In genomic region chr7:127233368-127233749, GRCm38 (mm10) we compare ENCODE assay signal across 8 mouse cellular contexts. TPM values are rescaled to one million over a fixed set of nuclear protein-coding genes. Genes with fewer than 3 reads are reported as not detected.
DNase-seq lines count a peak whose midpoint lies in the region; ATAC-seq and TF ChIP-seq lines count a peak whose summit lies in the region.

No protein-coding gene starts in this region.

- peaks cover 38% of the 10 kb centered on the region for H3K4me1 ChIP-seq in heart, embryonic 15.5 days (replicated peaks)
- no peaks in the 10 kb centered on the region for H3K4me1 ChIP-seq in ES-Bruce4 (ENCODE audit: control insufficient read depth, insufficient read depth, low read length)
- peaks cover 21% of the 10 kb centered on the region for H3K4me1 ChIP-seq in embryonic facial prominence, embryonic 14.5 days (ENCODE audit: control insufficient read depth, insufficient read depth, low read length)
- H3K4me1 ChIP-seq in limb, embryonic 12.5 days (replicated peaks): peaks cover 28% of the 10 kb centered on the region
- peaks cover 22% of the 10 kb centered on the region; the same call in 1 of the 2 replicates for H3K4me1 ChIP-seq in stomach, embryonic 14.5 days (ENCODE audit: control insufficient read depth, insufficient read depth, low read length)

- H3K27me3 ChIP-seq in heart, embryonic 15.5 days: no peaks in the 10 kb centered on the region
- no peaks in the 10 kb centered on the region for H3K27me3 ChIP-seq in ES-Bruce4 (ENCODE audit: control insufficient read depth, insufficient read depth, low read length, poor library complexity, severe bottlenecking)
- H3K27me3 ChIP-seq in embryonic facial prominence, embryonic 14.5 days (replicated peaks; ENCODE audit: control insufficient read depth, insufficient read depth, low read length): no peaks in the 10 kb centered on the region
- H3K27me3 ChIP-seq in limb, embryonic 12.5 days: no peaks in the 10 kb centered on the region
- H3K27me3 ChIP-seq in stomach, embryonic 14.5 days (ENCODE audit: control insufficient read depth, insufficient read depth, low read length): no peaks in the 10 kb centered on the region

- no peak for DNase-seq in heart, adult 8-10 months (ENCODE audit: low spot score)
- peak; percentile 39 for DNase-seq in embryonic facial prominence, embryonic 14.5 days (ENCODE audit: low spot score)
- no peak for DNase-seq in gastrocnemius, adult 18-20 months (ENCODE audit: low spot score)
- no peak for DNase-seq in layer of hippocampus, adult 8-10 months (ENCODE audit: low spot score in 2 of 2)

- TF ChIP-seq EP300 in ES-Bruce4 (IDR thresholded peaks at IDR 0.05; ENCODE audit: insufficient read depth, low read depth, low read length): no peak

- peak overlapping the region; percentile 71 for H3K4me2 ChIP-seq in heart, embryonic 15.5 days
- H3K4me2 ChIP-seq in embryonic facial prominence, embryonic 14.5 days (ENCODE audit: low read depth, low read length): peak overlapping the region; percentile 77
- peak overlapping the region; percentile 76 for H3K4me2 ChIP-seq in limb, embryonic 12.5 days
- peak overlapping the region; percentile 45 for H3K4me2 ChIP-seq in stomach, embryonic 14.5 days (replicated peaks; ENCODE audit: low read depth, low read length)

- no peak for TF ChIP-seq CTCF in ES-Bruce4 (IDR thresholded peaks at IDR 0.05; ENCODE audit: low read depth, low read length)

- peak; percentile 20 for ATAC-seq in heart, embryonic 15.5 days (replicated peaks; ENCODE audit: insufficient number of reproducible peaks, insufficient read depth, low FRiP score, low read depth)
- peak; percentile 20; the same call in 1 of the 2 replicates for ATAC-seq in embryonic facial prominence, embryonic 14.5 days (ENCODE audit: low read depth)
- ATAC-seq in limb, embryonic 12.5 days (ENCODE audit: insufficient number of reproducible peaks, insufficient read depth, low FRiP score, low TSS enrichment, low read depth): peak; percentile 41
- ATAC-seq in stomach, embryonic 14.5 days (ENCODE audit: insufficient number of reproducible peaks, insufficient read depth, low FRiP score, low read depth): peak; percentile 50; the same call in 1 of the 2 replicates

- H3K9me3 ChIP-seq in heart, embryonic 15.5 days (replicated peaks): no peaks in the 10 kb centered on the region
- no peaks in the 10 kb centered on the region for H3K9me3 ChIP-seq in ES-Bruce4 (replicated peaks; ENCODE audit: control insufficient read depth, insufficient read depth, low read length, poor library complexity, severe bottlenecking)
- no peaks in the 10 kb centered on the region for H3K9me3 ChIP-seq in embryonic facial prominence, embryonic 14.5 days (ENCODE audit: control insufficient read depth, low read length)
- peaks cover 6% of the 10 kb centered on the region; the same call in 1 of the 2 replicates for H3K9me3 ChIP-seq in limb, embryonic 12.5 days
- no peaks in the 10 kb centered on the region for H3K9me3 ChIP-seq in stomach, embryonic 14.5 days (ENCODE audit: control insufficient read depth, low read depth, low read length)

- no peak for TF ChIP-seq POLR2A in ES-Bruce4 (IDR thresholded peaks at IDR 0.05; ENCODE audit: insufficient read depth, low read length)

- under 1% methylated on average over 27 of the region's 27 CpGs for WGBS in heart, embryonic 15.5 days
- 0% methylated on average over 20 of the region's 27 CpGs for WGBS in embryonic facial prominence, embryonic 14.5 days
- WGBS in limb, embryonic 12.5 days: 1% methylated on average over 27 of the region's 27 CpGs
- WGBS in stomach, embryonic 14.5 days: under 1% methylated on average over 27 of the region's 27 CpGs

- peaks cover 39% of the 10 kb centered on the region for H3K36me3 ChIP-seq in heart, embryonic 15.5 days
- H3K36me3 ChIP-seq in ES-Bruce4 (ENCODE audit: control insufficient read depth, insufficient read depth, low read length, poor library complexity, severe bottlenecking): peaks cover 39% of the 10 kb centered on the region
- peaks cover 47% of the 10 kb centered on the region for H3K36me3 ChIP-seq in embryonic facial prominence, embryonic 14.5 days (ENCODE audit: control insufficient read depth, insufficient read depth, low read length)
- H3K36me3 ChIP-seq in limb, embryonic 12.5 days: peaks cover 70% of the 10 kb centered on the region
- peaks cover 57% of the 10 kb centered on the region for H3K36me3 ChIP-seq in stomach, embryonic 14.5 days (ENCODE audit: control insufficient read depth, insufficient read depth, low read length)

- peak overlapping the region; percentile 98 for H3K27ac ChIP-seq in heart, embryonic 15.5 days
- H3K27ac ChIP-seq in ES-Bruce4 (ENCODE audit: insufficient read depth, low read length): peak overlapping the region; percentile 88
- H3K27ac ChIP-seq in embryonic facial prominence, embryonic 14.5 days (replicated peaks; ENCODE audit: low read depth, low read length): peak overlapping the region; percentile 96
- H3K27ac ChIP-seq in limb, embryonic 12.5 days: peak overlapping the region; percentile 99
- peak overlapping the region; percentile 98 for H3K27ac ChIP-seq in stomach, embryonic 14.5 days (ENCODE audit: low read length)

- peak overlapping the region; percentile 83 for H3K4me3 ChIP-seq in heart, embryonic 15.5 days
- H3K4me3 ChIP-seq in ES-Bruce4 (ENCODE audit: low read depth, low read length): peak overlapping the region; percentile 89
- H3K4me3 ChIP-seq in embryonic facial prominence, embryonic 14.5 days (ENCODE audit: low read depth, low read length): peak overlapping the region; percentile 93
- peak overlapping the region; percentile 90 for H3K4me3 ChIP-seq in limb, embryonic 12.5 days (replicated peaks)
- peak overlapping the region; percentile 74 for H3K4me3 ChIP-seq in stomach, embryonic 14.5 days (ENCODE audit: low read depth, low read length)

- H3K9ac ChIP-seq in heart, embryonic 15.5 days: peak overlapping the region; percentile 89
- peak overlapping the region; percentile 95 for H3K9ac ChIP-seq in ES-Bruce4 (ENCODE audit: low read depth, poor library complexity, severe bottlenecking)
- peak overlapping the region; percentile 90 for H3K9ac ChIP-seq in embryonic facial prominence, embryonic 14.5 days (ENCODE audit: low read depth, low read length)
- H3K9ac ChIP-seq in limb, embryonic 12.5 days (replicated peaks): peak overlapping the region; percentile 96
- peak overlapping the region; percentile 74 for H3K9ac ChIP-seq in stomach, embryonic 14.5 days (replicated peaks; ENCODE audit: low read depth, low read length)

RNA-seq across cellular contexts. Expression of gene Sept1, which starts 0.4 kb away (rescaled TPM):
- 22.8 and 33.9 TPM in 2 replicates for polyA plus RNA-seq in heart, embryonic 15.5 days (2015; fragmentation: Nextera tagmentation; extraction: Ambion mirVana)
- 1 to 10 TPM; 2.1 to 3.9 (median 2.6) TPM for total RNA-seq in heart, adult 8-10 months (2022)
- polyA plus RNA-seq in ES-Bruce4 (2011; ENCODE audit: insufficient read depth, insufficient read length, low read depth, missing spikeins): 210 and 229 TPM in 2 replicates
- polyA plus RNA-seq in embryonic facial prominence, embryonic 14.5 days (2014; fragmentation: Nextera tagmentation; extraction: Ambion mirVana): 12.5 and 15.9 TPM in 2 replicates
- 34.1 and 35.9 TPM in 2 replicates for polyA plus RNA-seq in limb, embryonic 12.5 days (2016; fragmentation: Nextera tagmentation; extraction: Ambion mirVana)
- polyA plus RNA-seq in stomach, embryonic 14.5 days (2014; fragmentation: Nextera tagmentation; extraction: Ambion mirVana): 14.9 and 16.5 TPM in 2 replicates
- total RNA-seq in gastrocnemius, adult 18-20 months (2021): 1 to 10 TPM; 1.0 to 1.3 TPM
- 1 to 10 TPM; 2.4 to 7.9 (median 7.0) TPM for total RNA-seq in layer of hippocampus, adult 8-10 months (2022)

RNA-seq across cellular contexts. Expression of gene Zfp553, which starts 0.5 kb away (rescaled TPM):
- 17.8 and 23.7 TPM in 2 replicates for polyA plus RNA-seq in heart, embryonic 15.5 days (2015; fragmentation: Nextera tagmentation; extraction: Ambion mirVana)
- total RNA-seq in heart, adult 8-10 months (2022): 1 to 10 TPM; 5.2 to 6.4 (median 5.8) TPM
- polyA plus RNA-seq in ES-Bruce4 (2011; ENCODE audit: insufficient read depth, insufficient read length, low read depth, missing spikeins): 52.1 and 57.0 TPM in 2 replicates
- polyA plus RNA-seq in embryonic facial prominence, embryonic 14.5 days (2014; fragmentation: Nextera tagmentation; extraction: Ambion mirVana): 14.0 and 17.2 TPM in 2 replicates
- polyA plus RNA-seq in limb, embryonic 12.5 days (2016; fragmentation: Nextera tagmentation; extraction: Ambion mirVana): 61.9 and 65.5 TPM in 2 replicates
- 22.9 and 24.4 TPM in 2 replicates for polyA plus RNA-seq in stomach, embryonic 14.5 days (2014; fragmentation: Nextera tagmentation; extraction: Ambion mirVana)
- total RNA-seq in gastrocnemius, adult 18-20 months (2021): 1 to 10 TPM; 4.2 to 4.6 TPM
- 10 to 100 TPM; 20.6 to 21.4 (median 20.9) TPM for total RNA-seq in layer of hippocampus, adult 8-10 months (2022)

RNA-seq across cellular contexts. Expression of gene Zfp771, which starts 10.7 kb away (rescaled TPM):
- 32.0 and 38.8 TPM in 2 replicates for polyA plus RNA-seq in heart, embryonic 15.5 days (2015; fragmentation: Nextera tagmentation; extraction: Ambion mirVana)
- 10 to 100 TPM; 15.3 to 21.7 (median 17.1) TPM for total RNA-seq in heart, adult 8-10 months (2022)
- 8.2 and 8.7 TPM in 2 replicates for polyA plus RNA-seq in ES-Bruce4 (2011; ENCODE audit: insufficient read depth, insufficient read length, low read depth, missing spikeins)
- polyA plus RNA-seq in embryonic facial prominence, embryonic 14.5 days (2014; fragmentation: Nextera tagmentation; extraction: Ambion mirVana): 53.4 and 54.0 TPM in 2 replicates
- 79.5 and 84.1 TPM in 2 replicates for polyA plus RNA-seq in limb, embryonic 12.5 days (2016; fragmentation: Nextera tagmentation; extraction: Ambion mirVana)
- 54.9 and 55.2 TPM in 2 replicates for polyA plus RNA-seq in stomach, embryonic 14.5 days (2014; fragmentation: Nextera tagmentation; extraction: Ambion mirVana)
- total RNA-seq in gastrocnemius, adult 18-20 months (2021): 10 to 100 TPM; 19.7 to 21.1 TPM
- total RNA-seq in layer of hippocampus, adult 8-10 months (2022): 10 to 100 TPM; 51.6 to 62.9 (median 58.3) TPM

RNA-seq across cellular contexts. Expression of gene Mylpf, which starts 24.7 kb away (rescaled TPM):
- 11.6 and 15.4 TPM in 2 replicates for polyA plus RNA-seq in heart, embryonic 15.5 days (2015; fragmentation: Nextera tagmentation; extraction: Ambion mirVana)
- total RNA-seq in heart, adult 8-10 months (2022): 10 to 100 TPM in 1 of 4 experiments, 1 to 10 TPM in 3; 6.2 to 14.1 (median 8.2) TPM
- 278 and 351 TPM in 2 replicates for polyA plus RNA-seq in ES-Bruce4 (2011; ENCODE audit: insufficient read depth, insufficient read length, low read depth, missing spikeins)
- polyA plus RNA-seq in embryonic facial prominence, embryonic 14.5 days (2014; fragmentation: Nextera tagmentation; extraction: Ambion mirVana): 1,018 and 1,489 TPM in 2 replicates
- polyA plus RNA-seq in limb, embryonic 12.5 days (2016; fragmentation: Nextera tagmentation; extraction: Ambion mirVana): 142 and 145 TPM in 2 replicates
- 9.7 TPM in 2 replicates for polyA plus RNA-seq in stomach, embryonic 14.5 days (2014; fragmentation: Nextera tagmentation; extraction: Ambion mirVana)
- total RNA-seq in gastrocnemius, adult 18-20 months (2021): over 10,000 TPM; 24,635 to 28,732 TPM
- total RNA-seq in layer of hippocampus, adult 8-10 months (2022): 1 to 10 TPM; 2.8 to 5.1 (median 3.6) TPM

RNA-seq across cellular contexts. Expression of gene Tbc1d10b, which starts 25.1 kb away (rescaled TPM):
- 17.0 and 21.3 TPM in 2 replicates for polyA plus RNA-seq in heart, embryonic 15.5 days (2015; fragmentation: Nextera tagmentation; extraction: Ambion mirVana)
- 10 to 100 TPM; 17.4 to 24.4 (median 23.0) TPM for total RNA-seq in heart, adult 8-10 months (2022)
- polyA plus RNA-seq in ES-Bruce4 (2011; ENCODE audit: insufficient read depth, insufficient read length, low read depth, missing spikeins): 42.8 and 55.5 TPM in 2 replicates
- 25.0 and 27.1 TPM in 2 replicates for polyA plus RNA-seq in embryonic facial prominence, embryonic 14.5 days (2014; fragmentation: Nextera tagmentation; extraction: Ambion mirVana)
- polyA plus RNA-seq in limb, embryonic 12.5 days (2016; fragmentation: Nextera tagmentation; extraction: Ambion mirVana): 40.9 and 45.3 TPM in 2 replicates
- polyA plus RNA-seq in stomach, embryonic 14.5 days (2014; fragmentation: Nextera tagmentation; extraction: Ambion mirVana): 15.1 and 18.7 TPM in 2 replicates
- 10 to 100 TPM; 26.4 to 29.5 TPM for total RNA-seq in gastrocnemius, adult 18-20 months (2021)
- 100 to 1,000 TPM in 2 of 4 experiments, 10 to 100 TPM in 2; 97.9 to 106 (median 101) TPM for total RNA-seq in layer of hippocampus, adult 8-10 months (2022)
